Mouse (Mus musculus): ENCODE measurements around the gene Wdr25. TPM values are rescaled to one million over a fixed set of nuclear protein-coding genes. Genes with fewer than 3 reads are reported as not detected.

Gene Wdr25
- total and polyA plus RNA-seq, 3 experiments, result 8.3 to 12.4 (median 10.8) TPM

DNA sequence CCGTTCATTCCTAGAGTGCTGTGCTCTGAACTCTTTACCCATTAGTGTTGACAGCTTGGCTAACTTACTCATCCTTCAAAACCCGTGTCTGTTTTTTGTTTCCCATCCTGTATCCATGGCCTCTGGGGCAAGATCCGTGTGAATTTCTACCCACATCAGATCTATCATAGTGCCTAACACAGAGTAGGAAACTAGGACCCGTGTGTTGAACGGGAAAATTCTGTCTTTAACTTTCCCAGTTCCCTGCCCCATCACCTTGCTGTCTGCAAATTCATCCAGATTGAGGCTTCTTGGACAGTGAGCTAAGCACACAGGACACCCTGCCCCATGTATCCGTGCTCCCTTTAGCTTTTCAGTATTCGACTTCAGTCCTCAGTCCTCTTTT, 993 bp downstream of the Wdr25 start:
- Histone ChIP-seq H3K27me3 (replicated peaks) (no peaks in the 10 kb centered on the region), H3K36me3 (replicated peaks in 1 of 2; ENCODE audit: control insufficient read depth in 1 of 2, insufficient read depth in 1 of 2, low read length in 1 of 2) (peaks cover 24 to 52% of the 10 kb centered on the region in 2 experiments), H3K4me1 (ENCODE audit: control insufficient read depth in 1 of 2, insufficient read depth in 2 of 2) (peaks cover 3 to 26% of the 10 kb centered on the region in 2 experiments; a peak in 3 of 4 replicates), H3K9ac (ENCODE audit: insufficient read depth, low read depth) (peak overlapping the region; percentile 86), H3K4me2 (ENCODE audit: insufficient read depth, low read depth, poor library complexity, severe bottlenecking) (peak overlapping the region; percentile 91), H3K9me3 (replicated peaks; ENCODE audit: low read length) (no peaks in the 10 kb centered on the region), H3K4me3 (replicated peaks in 1 of 3; ENCODE audit: low read depth in 2 of 3, low read length in 2 of 3, poor library complexity in 1 of 3) (peak overlapping the region; percentile 73 to 93 (median 92)), H3K79me2 (replicated peaks; ENCODE audit: control insufficient read depth, extremely low read depth, insufficient read depth, poor library complexity, severe bottlenecking) (peaks cover 32% of the 10 kb centered on the region), H3K27ac (ENCODE audit: insufficient read depth, low read depth) (no peak overlapping the region)
- no peak for DNase-seq (ENCODE audit: extremely low read depth)
- in situ Hi-C loops (cut with MboI; ENCODE audit: low pct_ligation_motif_present, low pct_unique_long_range_greater_than_20kb, low sequenced_read_pairs) (loop anchor here (10.0 kb wide), 2 partner anchors 130 to 1480 kb away; no protein-coding TSS in a partner anchor), dilution Hi-C loops (cut with MboI; ENCODE audit: extremely low pct_ligation_motif_present, extremely low pct_unique_long_range_greater_than_20kb, low sequenced_read_pairs) (no loop called here)
- TF ChIP-seq TBP (conservative IDR thresholded peaks at IDR 0.05; ENCODE audit: low read depth, low read length) (peak; percentile 7; the same call in 1 of the 2 replicates), BHLHE40 (IDR thresholded peaks at IDR 0.05; ENCODE audit: low read depth, low read length) (no peak)

- H3K4me2 ChIP-seq (ENCODE audit: insufficient read depth, low read depth, poor library complexity, severe bottlenecking), result no peak overlapping the region
- peaks cover 24% of the 10 kb centered on the region for H3K79me2 ChIP-seq (replicated peaks; ENCODE audit: control insufficient read depth, extremely low read depth, insufficient read depth, poor library complexity, severe bottlenecking)
- no peak overlapping the region for H3K27ac ChIP-seq (ENCODE audit: insufficient read depth, low read depth)
- H3K27me3 ChIP-seq (replicated peaks), result no peaks in the 10 kb centered on the region
- no peaks in the 10 kb centered on the region for H3K9me3 ChIP-seq (replicated peaks; ENCODE audit: low read length)
- H3K9ac ChIP-seq (ENCODE audit: insufficient read depth, low read depth), result no peak overlapping the region
- no peak overlapping the region for H3K4me3 ChIP-seq (replicated peaks in 1 of 3; ENCODE audit: low read depth in 2 of 3, low read length in 2 of 3, poor library complexity in 1 of 3)
- H3K4me1 ChIP-seq (ENCODE audit: control insufficient read depth in 1 of 2, insufficient read depth in 2 of 2), result peaks cover 3 to 26% of the 10 kb centered on the region in 2 experiments; a peak in 3 of 4 replicates
- in situ Hi-C loops (cut with MboI; ENCODE audit: low pct_ligation_motif_present, low pct_unique_long_range_greater_than_20kb, low sequenced_read_pairs) (loop anchor here (10.0 kb wide), 2 partner anchors 131 to 1479 kb away; no protein-coding TSS in a partner anchor), dilution Hi-C loops (cut with MboI; ENCODE audit: extremely low pct_ligation_motif_present, extremely low pct_unique_long_range_greater_than_20kb, low sequenced_read_pairs) (no loop called here)
- peaks cover 10 to 51% of the 10 kb centered on the region in 2 experiments for H3K36me3 ChIP-seq (replicated peaks in 1 of 2; ENCODE audit: control insufficient read depth in 1 of 2, insufficient read depth in 1 of 2, low read length in 1 of 2)
- DNase-seq (ENCODE audit: extremely low read depth), result peak; percentile 40
- TF ChIP-seq JUN (IDR thresholded peaks at IDR 0.05; ENCODE audit: insufficient read depth, low read depth, low read length) (no peak), SMC3 (IDR thresholded peaks at IDR 0.05; ENCODE audit: low read depth, low read length) (peak; percentile 56), TBP (conservative IDR thresholded peaks at IDR 0.05; ENCODE audit: low read depth, low read length) (no peak), MAX (IDR thresholded peaks at IDR 0.05; ENCODE audit: low read length) (no peak), MAZ (IDR thresholded peaks at IDR 0.05; ENCODE audit: low read depth, low read length) (no peak), USF2 (conservative IDR thresholded peaks at IDR 0.05; ENCODE audit: low read depth, low read length) (no peak), ZNF384 (IDR thresholded peaks at IDR 0.05; ENCODE audit: low read depth, low read length) (peak; percentile 28; the same call in 1 of the 2 replicates), NRF1 (IDR thresholded peaks at IDR 0.05; ENCODE audit: low read depth, low read length) (no peak), RAD21 (IDR thresholded peaks at IDR 0.05; ENCODE audit: low read depth, low read length) (peak; percentile 47), CTCF (conservative IDR thresholded peaks at IDR 0.05 in 1 of 2, IDR thresholded peaks at IDR 0.05 in 1 of 2; ENCODE audit: low read depth in 2 of 2, low read length in 2 of 2) (peak; percentile 9 to 68; a peak in 2 of 4 replicates), CHD1 (IDR thresholded peaks at IDR 0.05; ENCODE audit: low read depth, low read length) (no peak), RCOR1 (conservative IDR thresholded peaks at IDR 0.05; ENCODE audit: low read depth, low read length) (no peak), TCF12 (IDR thresholded peaks at IDR 0.05; ENCODE audit: low read depth, low read length) (no peak), MYC (IDR thresholded peaks at IDR 0.05; ENCODE audit: low read depth, low read length) (no peak), POLR2A (IDR thresholded peaks at IDR 0.05; ENCODE audit: low read depth, low read length) (no peak), E2F4 (IDR thresholded peaks at IDR 0.05; ENCODE audit: insufficient replicate concordance, low read depth, low read length) (no peak), POLR2AphosphoS2 (IDR thresholded peaks at IDR 0.05; ENCODE audit: low read depth, low read length) (no peak), GABPA (IDR thresholded peaks at IDR 0.05; ENCODE audit: insufficient replicate concordance, low read depth, low read length) (no peak), IRF4 (IDR thresholded peaks at IDR 0.05; ENCODE audit: low read depth, low read length) (no peak), ZMIZ1 (IDR thresholded peaks at IDR 0.05; ENCODE audit: low read depth, low read length) (no peak), ETS1 (conservative IDR thresholded peaks at IDR 0.05; ENCODE audit: low read depth, low read length) (no peak), HCFC1 (IDR thresholded peaks at IDR 0.05; ENCODE audit: low read depth, low read length) (no peak), NELFE (IDR thresholded peaks at IDR 0.05; ENCODE audit: low read depth, low read length) (no peak), MXI1 (IDR thresholded peaks at IDR 0.05; ENCODE audit: low read depth, low read length) (no peak)
These were observed 2.6 kb downstream of the Wdr25 start for GRCm38 (mm10) chr12:108896006-108896405.
